Mouse (Mus musculus): ENCODE results near the gene Gm28635.

DNA sequence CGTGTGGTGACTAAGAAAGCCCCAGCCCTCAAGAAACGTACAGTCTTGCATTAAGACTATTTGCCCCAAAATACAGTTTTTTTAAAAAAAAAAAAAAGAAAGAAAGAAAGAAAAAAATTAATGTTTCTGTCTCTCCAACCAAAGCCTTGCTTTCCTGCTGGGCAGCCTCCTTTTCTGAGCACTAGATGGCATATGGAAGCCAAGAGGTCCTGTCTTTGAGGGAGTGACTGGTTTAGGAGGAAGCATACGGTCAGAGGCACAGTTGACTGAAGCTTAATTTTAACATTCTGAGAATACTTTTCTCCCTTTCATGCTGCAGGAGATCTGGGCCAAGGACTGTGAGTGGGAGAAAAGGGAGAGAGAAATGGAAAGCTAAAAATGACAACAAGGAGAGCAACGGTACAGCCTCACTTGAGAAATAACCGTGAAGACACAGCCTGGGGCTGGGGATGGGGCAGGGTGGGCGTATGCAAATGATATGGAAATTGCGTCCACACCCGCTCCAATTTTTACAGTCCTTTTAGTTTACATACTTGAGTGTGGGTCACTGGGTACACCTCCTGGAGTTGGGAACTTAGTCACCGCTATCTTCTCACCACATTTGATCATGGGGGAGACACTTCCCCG is 120.8 kb downstream of the Gm28635 start:
- TF ChIP-seq NELFE (IDR thresholded peaks at IDR 0.05; ENCODE audit: low read depth, low read length): no peak
- TF ChIP-seq E2F4 (IDR thresholded peaks at IDR 0.05; ENCODE audit: insufficient replicate concordance, low read depth, low read length): no peak
- TF ChIP-seq PAX5 (IDR thresholded peaks at IDR 0.05; ENCODE audit: low read length): no peak
- TF ChIP-seq IRF4 (IDR thresholded peaks at IDR 0.05; ENCODE audit: low read depth, low read length): no peak
- TF ChIP-seq ZMIZ1 (IDR thresholded peaks at IDR 0.05; ENCODE audit: low read depth, low read length): no peak

All from CH12.LX (cell line).